ENCODE assay signal across 7 mouse cellular contexts in the genomic region with DNA sequence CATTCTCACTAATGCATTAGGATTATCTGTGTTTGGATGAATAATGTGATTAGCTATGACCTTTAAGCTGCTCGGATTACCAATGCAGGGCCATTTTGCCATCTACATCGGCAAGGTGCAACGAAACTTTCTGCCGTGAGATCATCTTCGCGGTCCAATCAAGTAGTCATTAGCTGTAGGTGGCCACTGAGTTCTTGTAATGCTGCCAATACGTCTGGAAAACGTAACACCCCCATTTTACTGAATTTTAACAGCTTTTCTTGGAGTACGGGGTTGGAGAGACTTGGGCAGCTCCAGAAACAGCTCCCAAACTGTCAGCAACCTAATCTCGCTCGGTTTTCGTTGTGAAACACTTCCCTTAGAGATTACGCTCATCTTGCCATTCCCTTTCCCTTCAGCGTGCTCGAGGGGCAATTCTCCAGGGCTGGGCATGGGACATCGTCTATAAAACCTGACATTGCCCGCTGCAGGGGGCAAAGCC. TPM values are rescaled to one million over a fixed set of nuclear protein-coding genes. Genes with fewer than 3 reads are reported as not detected.
DNase-seq lines count a peak whose midpoint lies in the region; ATAC-seq and TF ChIP-seq lines count a peak whose summit lies in the region.

No protein-coding gene starts in this region.

- TF ChIP-seq POLR2A in lung, adult 2 months (IDR thresholded peaks at IDR 0.05; ENCODE audit: borderline replicate concordance, extremely low read depth, low read depth, low read length) = no peak; the same call in 1 of the 2 replicates
- TF ChIP-seq POLR2A in brain, embryonic 14.5 days (IDR thresholded peaks at IDR 0.05; ENCODE audit: borderline replicate concordance, extremely low read depth, insufficient read depth, insufficient read length, poor library complexity, severe bottlenecking) = no peak

- peaks cover 28% of the 10 kb centered on the region for H3K4me1 ChIP-seq in lung, adult 2 months (ENCODE audit: control insufficient read depth, insufficient read depth, low read length)
- H3K4me1 ChIP-seq in heart, embryonic 16.5 days (ENCODE audit: control insufficient read depth, insufficient read depth, low read length) = peaks cover 39% of the 10 kb centered on the region
- peaks cover 23% of the 10 kb centered on the region; the same call in 1 of the 2 replicates for H3K4me1 ChIP-seq in lung, postnatal 0 days (ENCODE audit: insufficient read depth, low read depth, low read length)

- peak overlapping the region; percentile 82 for H3K4me2 ChIP-seq in heart, embryonic 16.5 days (ENCODE audit: low read depth, low read length)
- peak overlapping the region; percentile 72 for H3K4me2 ChIP-seq in lung, postnatal 0 days (replicated peaks; ENCODE audit: low read depth, low read length)

- H3K4me3 ChIP-seq in lung, adult 2 months (replicated peaks; ENCODE audit: extremely low read depth, low read depth, low read length) = peak overlapping the region; percentile 83
- peak overlapping the region; percentile 62 for H3K4me3 ChIP-seq in heart, embryonic 16.5 days (ENCODE audit: low read length)
- H3K4me3 ChIP-seq in lung, postnatal 0 days (ENCODE audit: low read depth, low read length) = peak overlapping the region; percentile 64

- no peak for TF ChIP-seq EP300 in lung, postnatal 0 days (IDR thresholded peaks at IDR 0.05)

- no peaks in the 10 kb centered on the region for H3K9me3 ChIP-seq in heart, embryonic 16.5 days (replicated peaks; ENCODE audit: control insufficient read depth, low read length)
- H3K9me3 ChIP-seq in lung, postnatal 0 days (ENCODE audit: low read length) = no peaks in the 10 kb centered on the region

- DNase-seq in lung, adult 2 months = no peak
- no peak for DNase-seq in lung, postnatal 10 days
- DNase-seq in brain, embryonic 14.5 days (ENCODE audit: low read depth) = peak; percentile 83
- DNase-seq in lung, postnatal 0 days (ENCODE audit: low spot score) = peak; percentile 49
- DNase-seq in ovary, postnatal 14 days (ENCODE audit: low spot score) = no peak
- DNase-seq in frontal cortex, postnatal 14 days (ENCODE audit: low spot score in 2 of 2) = no peak

- peak overlapping the region; percentile 93 for H3K9ac ChIP-seq in heart, embryonic 16.5 days (ENCODE audit: low read length)
- peak overlapping the region; percentile 84 for H3K9ac ChIP-seq in lung, postnatal 0 days (replicated peaks; ENCODE audit: low read depth)

- ATAC-seq in heart, embryonic 16.5 days (replicated peaks; ENCODE audit: extremely low read depth, insufficient read depth, low FRiP score) = no peak
- ATAC-seq in lung, postnatal 0 days = no peak

- TF ChIP-seq CTCF in lung, adult 2 months (IDR thresholded peaks at IDR 0.05; ENCODE audit: insufficient read depth, low read length) = no peak
- TF ChIP-seq CTCF in brain, embryonic 14.5 days (IDR thresholded peaks at IDR 0.05; ENCODE audit: borderline replicate concordance, extremely low read depth, insufficient read depth, insufficient read length) = no peak
- TF ChIP-seq CTCF in lung, postnatal 0 days (IDR thresholded peaks at IDR 0.05) = no peak

- no peaks in the 10 kb centered on the region for H3K27me3 ChIP-seq in heart, embryonic 16.5 days (ENCODE audit: control insufficient read depth, insufficient read depth, low read length)
- no peaks in the 10 kb centered on the region for H3K27me3 ChIP-seq in lung, postnatal 0 days (replicated peaks; ENCODE audit: insufficient read depth, low read length)

- peak overlapping the region; percentile 100 for H3K27ac ChIP-seq in heart, embryonic 16.5 days (ENCODE audit: low read length)
- H3K27ac ChIP-seq in lung, postnatal 0 days (ENCODE audit: low read length) = peak overlapping the region; percentile 99

- under 1% methylated on average over 17 of the region's 17 CpGs for WGBS in lung, adult 2 months
- WGBS in heart, embryonic 16.5 days = under 1% methylated on average over 17 of the region's 17 CpGs
- WGBS in lung, postnatal 0 days = under 1% methylated on average over 17 of the region's 17 CpGs

- no peaks in the 10 kb centered on the region for H3K36me3 ChIP-seq in heart, embryonic 16.5 days (ENCODE audit: control insufficient read depth, insufficient read depth)
- no peaks in the 10 kb centered on the region for H3K36me3 ChIP-seq in lung, postnatal 0 days (ENCODE audit: insufficient read depth, low read length)

RNA-seq across cellular contexts. Expression of gene Cipc, which starts 0.5 kb away (rescaled TPM):
- 27.2 and 33.9 TPM in 2 replicates for polyA plus RNA-seq in lung, adult 2 months (2012; rRNA removed)
- 67.3 and 70.7 TPM in 2 replicates for polyA plus RNA-seq in brain, embryonic 14.5 days (2012; rRNA removed)
- polyA plus RNA-seq in heart, embryonic 16.5 days (2015; fragmentation: Nextera tagmentation; extraction: Ambion mirVana) = 25.1 and 25.9 TPM in 2 replicates
- 12.5 and 14.8 TPM in 2 replicates for polyA plus RNA-seq in lung, postnatal 0 days (2015; fragmentation: Nextera tagmentation; extraction: Ambion mirVana)

RNA-seq across cellular contexts. Expression of gene Zdhhc22, which starts 43.9 kb away (rescaled TPM):
- 0.03 TPM in 1 of 2 replicates, not detected in the other for polyA plus RNA-seq in lung, adult 2 months (2012; rRNA removed)
- polyA plus RNA-seq in brain, embryonic 14.5 days (2012; rRNA removed) = 10.0 and 15.5 TPM in 2 replicates
- polyA plus RNA-seq in heart, embryonic 16.5 days (2015; fragmentation: Nextera tagmentation; extraction: Ambion mirVana) = 0.07 TPM in 2 replicates
- 0.04 TPM in 1 of 2 replicates, not detected in the other for polyA plus RNA-seq in lung, postnatal 0 days (2015; fragmentation: Nextera tagmentation; extraction: Ambion mirVana)

Comparison
In these comparisons a context has a peak if more than half of its experiments do, and no peak if none do; other contexts are left out.
1. DNase-seq: peak in brain, embryonic 14.5 days (single experiment) and lung, postnatal 0 days (single experiment); none in lung, adult 2 months (single experiment), lung, postnatal 10 days (single experiment), ovary, postnatal 14 days (single experiment) and frontal cortex, postnatal 14 days (0 of 2).
2. RNA of gene Zdhhc22, which starts 43.9 kb away (polyA plus RNA-seq): 10.0 to 15.5 TPM in brain, embryonic 14.5 days; 0.07 TPM in heart, embryonic 16.5 days, 0.04 TPM in lung, postnatal 0 days and 0.03 TPM in lung, adult 2 months; every median in the first group is over 10 times any median in the second.
3. Peak in every context shown above with its lines, with median percentiles within 50 percentile points of each other: H3K4me3 ChIP-seq.